Mouse (Mus musculus) spleen, postnatal 10 days (tissue): Measurements from ENCODE around the gene Zfp422.

ENCODE experiments used
- DNase-seq, 2 experiments: peaks; one replicate each; pipeline ENCODE4 v3.0.0; 2021 to 2022; ENCODE audit warnings: low spot score in 2 of 2

Gene Zfp422

GRCm38 (mm10) chr6:116628539-116629171 is at the start of gene Zfp422:
TSS of gene Zfp422 (minus strand) at chr6:116628999.
- DNase-seq = peak; percentile 53 to 64

DNA sequence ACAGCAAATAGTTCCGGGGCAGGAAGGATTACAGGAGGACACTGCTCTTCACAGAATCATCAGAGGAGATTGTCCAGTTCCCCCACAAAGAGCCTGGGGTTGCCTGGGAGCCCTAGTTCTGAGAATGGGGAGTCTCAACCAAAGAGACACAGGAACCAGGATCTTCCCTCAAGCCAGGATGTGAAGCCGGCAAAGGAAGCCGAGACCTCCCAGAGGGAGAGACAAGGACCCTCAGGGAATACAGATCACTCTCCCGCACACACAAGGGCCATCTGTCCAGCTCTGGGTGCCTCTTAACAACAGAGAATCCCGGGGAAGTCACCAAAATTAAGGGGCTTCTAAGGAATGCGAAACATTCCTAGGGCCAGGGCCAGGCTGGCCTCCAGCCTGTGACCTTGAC is 48.5 kb upstream of the Zfp422 start:
- DNase-seq = no peak

- peak in 1 of 2 experiments; percentile 35 for DNase-seq
Observed at GRCm38 (mm10) chr6:116676355-116676913, 47.6 kb upstream of the Zfp422 start.

DNA sequence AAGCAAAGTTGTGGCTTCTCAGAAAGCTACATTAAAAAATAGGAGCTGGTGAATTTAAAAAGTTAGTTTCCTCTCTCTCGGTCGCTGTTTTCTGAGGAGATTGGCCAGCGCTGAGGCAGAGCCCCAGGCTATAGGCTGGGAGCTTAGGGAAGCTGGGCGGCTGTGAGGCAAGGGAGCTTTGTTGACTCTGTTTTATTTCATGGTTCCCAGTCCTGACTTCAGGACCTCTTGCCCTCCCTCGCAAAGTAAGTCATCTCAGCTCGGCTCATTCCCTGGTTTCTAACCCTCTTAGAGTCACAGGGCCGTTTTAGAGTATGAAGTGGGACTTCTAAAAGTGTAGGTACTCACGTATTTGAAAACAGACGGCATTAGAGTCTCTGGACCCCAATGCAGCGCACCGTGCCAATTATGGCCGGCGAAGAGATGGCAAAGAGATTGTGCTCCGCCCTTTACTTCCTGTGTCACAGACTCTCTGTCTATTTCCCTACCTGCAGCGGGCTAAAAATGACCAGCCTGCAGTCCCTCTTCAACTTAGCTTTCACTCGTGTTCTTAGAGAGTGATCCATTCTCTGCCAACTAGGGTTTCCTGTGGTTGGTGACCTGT is 45.6 kb upstream of the Zfp422 start:
- DNase-seq = peak in 1 of 2 experiments; percentile 30

- peak; percentile 74 to 89 for DNase-seq
Observed at GRCm38 (mm10) chr6:116673471-116674282, 44.9 kb upstream of the Zfp422 start, which contains the start of gene Rassf4. TSS of gene Rassf4 (minus strand) at chr6:116673952.

- DNase-seq = no peak
Observed at GRCm38 (mm10) chr6:116672349-116672748, 43.5 kb upstream of the Zfp422 start.

DNA sequence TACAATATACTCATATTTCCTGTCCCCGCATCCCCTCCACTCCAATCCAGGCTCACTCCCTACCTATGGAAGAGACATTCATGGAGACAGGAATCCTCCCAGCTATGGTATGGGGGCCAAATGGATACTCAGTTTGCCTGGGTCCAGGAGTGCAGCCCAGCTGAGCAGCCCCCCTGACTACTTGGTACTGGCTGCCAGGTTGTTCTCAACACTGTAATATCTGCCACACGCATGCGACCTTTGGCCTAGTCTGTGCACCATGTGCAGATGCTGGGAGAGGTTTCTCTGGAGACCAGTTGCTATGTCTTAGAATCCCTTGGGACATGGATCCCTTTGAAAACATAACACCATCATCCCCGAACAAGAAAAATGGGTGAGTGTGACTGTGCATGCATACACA is 43.0 kb upstream of the Zfp422 start:
- DNase-seq = no peak

DNA sequence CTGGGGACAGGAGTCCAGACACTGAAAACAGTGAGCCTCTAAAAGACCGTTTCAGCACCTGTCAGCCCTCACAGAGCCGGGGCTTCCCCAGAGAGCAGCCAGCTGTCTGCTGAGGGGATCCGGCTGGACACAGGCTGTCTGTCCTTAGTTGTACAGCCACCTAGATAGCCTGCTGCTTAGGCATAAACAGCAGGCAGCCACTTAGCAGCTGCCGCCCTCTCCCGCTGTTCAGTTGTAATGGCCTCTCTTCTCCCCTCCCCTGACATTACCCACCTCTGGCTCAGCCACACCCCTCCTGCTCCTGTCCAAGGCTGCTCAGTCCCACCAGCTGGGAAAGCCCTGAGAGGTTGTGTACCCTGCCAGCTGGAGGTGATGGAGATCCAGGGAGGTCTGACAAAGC is 42.2 kb upstream of the Zfp422 start:
- no peak for DNase-seq

DNA sequence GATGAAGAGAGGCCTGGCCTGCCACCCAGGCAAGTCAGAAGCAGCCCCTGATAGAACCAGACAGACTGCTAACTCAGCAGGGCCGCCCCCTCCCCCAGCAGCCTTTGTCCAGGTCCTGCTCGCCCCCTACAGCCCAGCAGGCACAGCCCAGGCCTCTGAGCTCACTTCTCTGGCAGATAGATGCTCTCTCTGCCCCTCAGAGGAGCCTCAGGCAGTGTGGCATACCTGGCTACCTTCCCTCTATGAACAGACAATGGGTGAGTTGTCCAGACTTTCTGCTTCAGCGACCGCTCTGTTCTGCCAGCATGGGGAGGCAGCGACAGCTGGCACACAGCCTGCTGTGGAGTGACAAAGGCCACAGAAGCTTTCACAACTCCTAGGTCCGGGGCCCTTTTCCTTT is 41.3 kb upstream of the Zfp422 start:
- DNase-seq = no peak

DNA sequence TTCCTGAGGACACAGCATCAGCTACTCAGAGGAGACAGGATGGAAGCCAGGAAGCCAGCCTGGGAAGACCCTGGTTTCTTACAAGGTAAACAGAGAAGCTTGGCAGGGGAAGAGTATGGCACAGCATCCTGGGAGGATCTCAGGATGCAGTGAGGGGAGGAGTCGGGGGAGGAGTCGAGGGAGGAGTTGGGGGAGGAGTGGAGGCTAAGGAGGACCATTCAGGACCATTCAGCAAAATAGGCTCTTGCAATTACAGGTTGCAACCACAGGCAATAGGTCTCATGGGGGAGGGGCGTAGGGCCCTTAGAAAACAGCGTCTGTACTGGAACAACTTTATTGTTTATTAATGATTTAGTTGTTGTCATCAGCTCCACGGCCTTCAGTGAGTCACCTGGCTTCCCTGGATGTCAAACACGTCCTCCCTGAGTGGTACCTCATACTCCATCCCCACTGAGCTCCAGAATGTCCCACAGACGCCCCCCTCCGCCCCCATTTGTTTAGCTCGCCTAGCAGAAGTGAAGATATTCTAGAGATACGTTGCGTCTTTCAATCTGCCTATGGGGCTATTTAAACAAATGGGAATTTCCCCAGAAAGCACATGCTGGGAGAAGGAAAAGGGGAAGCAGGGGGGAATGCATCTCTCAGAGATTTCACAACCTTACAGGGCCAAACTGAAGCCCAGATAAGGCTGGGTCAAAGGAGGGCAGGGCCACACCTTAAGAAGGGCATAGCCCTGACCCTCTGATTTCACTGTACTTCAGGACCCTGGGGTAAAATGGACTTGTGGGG is 40.1 kb upstream of the Zfp422 start:
- DNase-seq = no peak

- DNase-seq = no peak
Observed at GRCm38 (mm10) chr6:116667382-116667781, 38.6 kb upstream of the Zfp422 start.

DNA sequence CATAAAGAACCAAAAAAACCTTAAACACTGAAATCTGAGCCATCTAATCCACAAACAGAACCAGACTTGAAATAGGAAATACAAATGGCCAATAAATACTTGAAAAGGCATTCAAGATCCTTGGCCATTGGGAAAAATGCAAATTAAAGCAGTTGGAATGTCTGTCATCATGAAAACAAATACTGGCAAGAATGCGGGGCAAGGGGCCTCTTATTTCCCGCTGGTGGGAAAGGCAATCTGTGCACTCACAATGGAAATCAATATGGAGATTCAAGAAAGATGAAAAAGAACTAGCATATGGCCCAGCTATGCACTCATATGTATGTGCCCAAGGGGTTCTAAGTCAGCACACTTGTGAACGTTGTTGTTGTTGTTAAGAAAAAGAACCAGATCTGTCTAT is 38.1 kb upstream of the Zfp422 start:
- no peak for DNase-seq

DNA sequence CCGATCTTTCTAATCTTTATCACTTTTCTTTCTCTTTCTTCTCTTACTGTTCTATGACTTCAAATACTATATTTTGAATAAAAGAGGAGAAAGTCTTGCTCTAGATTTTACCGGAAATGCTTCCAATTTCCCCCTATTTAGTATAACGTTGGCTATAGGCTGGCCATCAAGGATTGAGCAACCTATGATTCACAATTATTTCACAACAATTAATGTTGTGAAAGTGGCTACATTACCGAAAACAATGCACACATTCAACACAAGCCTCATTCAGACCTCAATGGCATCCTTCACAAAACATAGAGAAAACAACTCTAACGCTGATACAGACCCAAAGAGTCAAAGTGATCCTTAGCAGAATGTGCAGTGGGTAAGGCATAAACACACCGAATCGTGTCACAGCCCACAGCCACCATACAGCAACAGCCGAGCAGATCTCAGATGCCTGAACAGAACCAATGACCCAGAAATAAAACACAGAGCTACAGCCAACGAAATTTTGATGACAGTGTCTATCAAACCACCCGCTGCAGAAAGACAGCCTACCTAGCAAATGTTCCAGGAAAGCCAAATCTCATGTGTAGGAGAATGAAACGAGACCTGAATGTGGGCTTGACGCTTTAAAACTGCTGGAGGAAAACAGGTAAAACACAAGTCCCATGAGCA is 37.4 kb upstream of the Zfp422 start:
- DNase-seq = no peak

GRCm38 (mm10) chr6:116664830-116665229 is 36.0 kb upstream of the Zfp422 start:
- DNase-seq = no peak

DNA sequence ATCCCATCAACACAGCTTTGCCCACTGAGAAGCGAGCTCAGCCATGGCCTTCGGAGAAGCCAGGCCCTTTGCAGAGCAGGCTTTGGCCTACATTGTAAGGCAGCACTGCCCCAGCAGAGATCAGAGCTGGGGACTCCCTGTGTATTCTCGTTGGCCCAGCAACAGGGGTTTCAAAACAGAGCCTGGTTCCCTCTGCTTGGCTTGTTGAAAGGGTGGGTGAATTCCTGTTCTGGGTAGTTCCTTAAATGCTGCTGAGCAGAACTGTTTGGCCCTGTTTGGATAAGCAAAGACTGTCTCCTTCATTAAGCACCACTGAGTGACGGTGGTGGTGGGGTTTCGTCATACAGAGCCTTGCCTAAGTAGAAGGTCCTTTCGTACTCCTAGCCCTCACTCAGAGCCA is 35.2 kb upstream of the Zfp422 start:
- DNase-seq = no peak

DNA sequence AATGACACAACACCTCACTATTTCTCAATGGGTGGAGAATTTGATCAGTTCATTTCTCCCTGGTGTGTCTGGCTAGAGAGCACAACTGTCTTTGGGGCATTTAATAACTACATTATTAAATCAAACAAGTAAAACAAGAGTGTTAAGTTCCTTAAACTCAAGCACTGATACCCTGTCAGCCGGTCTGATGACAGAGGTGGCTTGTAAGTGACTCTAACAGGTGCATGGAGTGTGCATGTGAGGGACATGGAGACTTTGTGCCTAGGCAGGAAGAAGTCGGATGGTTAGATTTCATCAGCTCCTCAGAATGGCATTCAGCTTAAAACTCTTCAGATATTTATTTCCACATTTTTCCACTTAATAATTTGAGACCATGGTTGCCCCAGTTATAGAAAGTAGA is 34.6 kb upstream of the Zfp422 start:
- DNase-seq = no peak

- DNase-seq = peak; percentile 16 to 71
Observed at GRCm38 (mm10) chr6:116653684-116654454, 25.1 kb upstream of the Zfp422 start.

DNA sequence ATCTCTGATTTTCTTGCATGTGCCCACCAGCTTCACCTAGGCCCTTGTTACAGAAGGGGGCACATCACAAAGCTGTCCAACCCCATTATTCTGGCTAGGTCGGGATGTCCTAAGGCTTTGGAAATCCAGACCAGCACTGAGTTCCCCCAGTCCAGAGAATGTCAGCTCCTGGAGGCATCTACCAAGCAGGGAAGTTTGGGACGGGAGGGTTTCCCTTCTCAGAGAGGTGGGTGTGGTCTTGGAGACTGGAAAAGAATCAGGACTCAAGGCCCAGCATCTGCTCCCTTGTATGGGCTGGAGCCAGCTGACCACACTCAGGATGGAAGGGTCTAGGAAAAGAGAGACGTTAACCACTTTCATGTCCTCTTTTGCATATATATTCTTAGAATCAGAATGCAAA is 24.4 kb upstream of the Zfp422 start:
- DNase-seq = no peak

- DNase-seq = no peak
Observed at GRCm38 (mm10) chr6:116651437-116652118, 22.8 kb upstream of the Zfp422 start.

DNA sequence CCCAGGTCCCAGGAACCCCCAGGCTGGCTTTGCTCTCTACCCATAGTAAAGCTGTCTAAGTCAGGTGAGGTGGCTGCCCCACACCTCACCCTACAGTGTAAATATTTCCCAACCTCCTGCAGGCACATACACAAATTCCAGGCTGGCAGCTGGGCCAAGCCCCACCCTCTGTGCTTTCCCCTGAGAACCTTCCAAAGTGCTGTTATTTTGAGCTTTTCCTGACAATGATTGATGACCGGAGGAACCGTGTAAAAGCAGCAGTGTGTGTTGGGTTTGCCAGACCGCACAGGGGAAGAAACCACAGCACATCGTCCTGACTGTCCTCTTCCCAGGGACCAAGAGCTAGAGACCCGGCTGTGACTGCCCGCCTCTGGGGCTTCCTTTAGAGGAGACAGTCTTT is 21.6 kb upstream of the Zfp422 start, which contains the start of gene Depp1:
Gene Depp1 (plus strand): TSS at position 204 of the 400 bp plus-strand sequence.
- no peak for DNase-seq
